Mouse (Mus musculus): ENCODE measurements around the gene Kank3. TPM values are rescaled to one million over a fixed set of nuclear protein-coding genes. Genes with fewer than 3 reads are reported as not detected.
"Not testable (repeated sequence)": the region's sequence is repeated elsewhere in the genome, so short reads cannot be mapped to it uniquely, and the experiment has no call there.

The Kank3 gene
- polyA plus RNA-seq, 1 experiment from 2014 or later: 28.8 TPM

- 86% methylated on average over 6 of the region's 6 CpGs for WGBS
- ATAC-seq (replicated peaks; ENCODE audit: low FRiP score, low TSS enrichment, low read depth): no peak
Measured at GRCm38 (mm10) chr17:33815399-33815798, 5.1 kb downstream of the Kank3 start.

GRCm38 (mm10) chr17:33816612-33817011 is 6.3 kb downstream of the Kank3 start:
- no peak for ATAC-seq (replicated peaks; ENCODE audit: low FRiP score, low TSS enrichment, low read depth)
- H3K27ac ChIP-seq (ENCODE audit: low read depth): no peak overlapping the region
- H3K4me1 ChIP-seq (replicated peaks; ENCODE audit: control insufficient read depth, insufficient read depth, low read length): peaks cover 9% of the 10 kb centered on the region
- H3K9ac ChIP-seq (ENCODE audit: low read length): peak overlapping the region; percentile 73; the same call in 1 of the 2 replicates
- DNase-seq (ENCODE audit: low spot score): no peak
- WGBS: 62% methylated on average over 5 of the region's 5 CpGs
- H3K4me3 ChIP-seq (ENCODE audit: low read depth, low read length): peak overlapping the region; percentile 64; the same call in 1 of the 2 replicates
- peak overlapping the region; percentile 82 for H3K4me2 ChIP-seq (ENCODE audit: low read length)
- H3K9me3 ChIP-seq (ENCODE audit: control insufficient read depth, low read length): no peaks in the 10 kb centered on the region
- H3K36me3 ChIP-seq (ENCODE audit: control insufficient read depth, insufficient read depth, low read length): peaks cover 32% of the 10 kb centered on the region
- no peaks in the 10 kb centered on the region for H3K27me3 ChIP-seq (replicated peaks; ENCODE audit: control insufficient read depth, insufficient read depth, low read length)

More at GRCm38 (mm10) chr17:33815399-33815798, 5.1 kb downstream of the Kank3 start:
- H3K27ac ChIP-seq (ENCODE audit: low read depth): no peak overlapping the region
- H3K4me3 ChIP-seq (ENCODE audit: low read depth, low read length): no peak overlapping the region
- H3K9ac ChIP-seq (ENCODE audit: low read length): no peak overlapping the region
- H3K36me3 ChIP-seq (ENCODE audit: control insufficient read depth, insufficient read depth, low read length): peaks cover 20% of the 10 kb centered on the region
- no peaks in the 10 kb centered on the region for H3K27me3 ChIP-seq (replicated peaks; ENCODE audit: control insufficient read depth, insufficient read depth, low read length)
- H3K9me3 ChIP-seq (ENCODE audit: control insufficient read depth, low read length): no peaks in the 10 kb centered on the region
- H3K4me1 ChIP-seq (replicated peaks; ENCODE audit: control insufficient read depth, insufficient read depth, low read length): peaks cover 14% of the 10 kb centered on the region
- no peak overlapping the region for H3K4me2 ChIP-seq (ENCODE audit: low read length)
- no peak for DNase-seq (ENCODE audit: low spot score)

GRCm38 (mm10) chr17:33817184-33817968 is 7.1 kb downstream of the Kank3 start:
- peak overlapping the region; percentile 73 for H3K9ac ChIP-seq (ENCODE audit: low read length)
- H3K4me3 ChIP-seq (ENCODE audit: low read depth, low read length): peak overlapping the region; percentile 64
- peak overlapping the region; percentile 80 for H3K27ac ChIP-seq (ENCODE audit: low read depth)
- no peaks in the 10 kb centered on the region for H3K9me3 ChIP-seq (ENCODE audit: control insufficient read depth, low read length)
- H3K4me2 ChIP-seq (ENCODE audit: low read length): peak overlapping the region; percentile 82
- peaks cover 15% of the 10 kb centered on the region for H3K4me1 ChIP-seq (replicated peaks; ENCODE audit: control insufficient read depth, insufficient read depth, low read length)
- ATAC-seq (replicated peaks; ENCODE audit: low FRiP score, low TSS enrichment, low read depth) (peak; percentile 94), DNase-seq (ENCODE audit: low spot score) (peak; percentile 91)
- no peaks in the 10 kb centered on the region for H3K27me3 ChIP-seq (replicated peaks; ENCODE audit: control insufficient read depth, insufficient read depth, low read length)
- WGBS: under 1% methylated on average over 89 of the region's 89 CpGs
- peaks cover 40% of the 10 kb centered on the region for H3K36me3 ChIP-seq (ENCODE audit: control insufficient read depth, insufficient read depth, low read length)

GRCm38 (mm10) chr17:33817969-33818643 is 7.8 kb downstream of the Kank3 start:
- peak overlapping the region; percentile 82 for H3K4me2 ChIP-seq (ENCODE audit: low read length)
- H3K4me3 ChIP-seq (ENCODE audit: low read depth, low read length): peak overlapping the region; percentile 64
- no peaks in the 10 kb centered on the region for H3K9me3 ChIP-seq (ENCODE audit: control insufficient read depth, low read length)
- WGBS: 19% methylated on average over 33 of the region's 33 CpGs
- DNase-seq (ENCODE audit: low spot score) (no peak), ATAC-seq (replicated peaks; ENCODE audit: low FRiP score, low TSS enrichment, low read depth) (peak; percentile 41)
- peak overlapping the region; percentile 54; the same call in 1 of the 2 replicates for H3K27ac ChIP-seq (ENCODE audit: low read depth)
- no peaks in the 10 kb centered on the region for H3K27me3 ChIP-seq (replicated peaks; ENCODE audit: control insufficient read depth, insufficient read depth, low read length)
- H3K36me3 ChIP-seq (ENCODE audit: control insufficient read depth, insufficient read depth, low read length): peaks cover 47% of the 10 kb centered on the region
- peak overlapping the region; percentile 73 for H3K9ac ChIP-seq (ENCODE audit: low read length)
- peaks cover 20% of the 10 kb centered on the region for H3K4me1 ChIP-seq (replicated peaks; ENCODE audit: control insufficient read depth, insufficient read depth, low read length)

GRCm38 (mm10) chr17:33822436-33822959 is 12.2 kb downstream of the Kank3 start:
- H3K4me1 ChIP-seq (replicated peaks; ENCODE audit: control insufficient read depth, insufficient read depth, low read length): peaks cover 34% of the 10 kb centered on the region
- DNase-seq (ENCODE audit: low spot score) (no peak), ATAC-seq (replicated peaks; ENCODE audit: low FRiP score, low TSS enrichment, low read depth) (no peak)
- no peak overlapping the region for H3K9ac ChIP-seq (ENCODE audit: low read length)
- H3K9me3 ChIP-seq (ENCODE audit: control insufficient read depth, low read length): no peaks in the 10 kb centered on the region
- H3K4me2 ChIP-seq (ENCODE audit: low read length): peak overlapping the region; percentile 95; the same call in 1 of the 2 replicates
- H3K4me3 ChIP-seq (ENCODE audit: low read depth, low read length): 0 out of 2 replicates have a peak overlapping the region, but pooled peaks have one; percentile 99
- H3K27ac ChIP-seq (ENCODE audit: low read depth): no peak overlapping the region
- H3K36me3 ChIP-seq (ENCODE audit: control insufficient read depth, insufficient read depth, low read length): peaks cover 51% of the 10 kb centered on the region
- WGBS: 86% methylated on average over 1 of the region's 1 CpGs
- no peaks in the 10 kb centered on the region for H3K27me3 ChIP-seq (replicated peaks; ENCODE audit: control insufficient read depth, insufficient read depth, low read length)

- Histone ChIP-seq H3K4me2 (ENCODE audit: low read length) (peak overlapping the region; percentile 95), H3K4me3 (ENCODE audit: low read depth, low read length) (peak overlapping the region; percentile 99), H3K4me1 (replicated peaks; ENCODE audit: control insufficient read depth, insufficient read depth, low read length) (peaks cover 30% of the 10 kb centered on the region), H3K9ac (ENCODE audit: low read length) (peak overlapping the region; percentile 95), H3K36me3 (ENCODE audit: control insufficient read depth, insufficient read depth, low read length) (peaks cover 55% of the 10 kb centered on the region)
- H3K9me3 ChIP-seq (ENCODE audit: control insufficient read depth, low read length); DNase-seq (ENCODE audit: low spot score); H3K27me3 ChIP-seq (replicated peaks; ENCODE audit: control insufficient read depth, insufficient read depth, low read length); H3K27ac ChIP-seq (ENCODE audit: low read depth); ATAC-seq (replicated peaks; ENCODE audit: low FRiP score, low TSS enrichment, low read depth): not testable (repeated sequence)
- 79% methylated on average over 8 of the region's 8 CpGs for WGBS
Measured at GRCm38 (mm10) chr17:33823171-33823570, 12.9 kb downstream of the Kank3 start.

GRCm38 (mm10) chr17:33824084-33824996 is 14.0 kb downstream of the Kank3 start, which contains the start of the genes Rps28 and Ndufa7:
Gene Rps28, minus strand, starts transcription at chr17:33824562.
Gene Ndufa7, plus strand, starts transcription at chr17:33824572.
- peaks cover 53% of the 10 kb centered on the region for H3K36me3 ChIP-seq (ENCODE audit: control insufficient read depth, insufficient read depth, low read length)
- peak within 1 kb of the TSS; percentile 99 for H3K4me3 ChIP-seq (ENCODE audit: low read depth, low read length)
- no peaks in the 10 kb centered on the region for H3K9me3 ChIP-seq (ENCODE audit: control insufficient read depth, low read length)
- H3K4me1 ChIP-seq (replicated peaks; ENCODE audit: control insufficient read depth, insufficient read depth, low read length): peaks cover 26% of the 10 kb centered on the region
- H3K9ac ChIP-seq (ENCODE audit: low read length): peak within 1 kb of the TSS; percentile 95
- peak; percentile 100 for DNase-seq (ENCODE audit: low spot score)
- H3K27me3 ChIP-seq (replicated peaks; ENCODE audit: control insufficient read depth, insufficient read depth, low read length): no peaks in the 10 kb centered on the region
- peak within 1 kb of the TSS; percentile 95 for H3K4me2 ChIP-seq (ENCODE audit: low read length)
- under 1% methylated on average over 51 of the region's 51 CpGs for WGBS
- H3K27ac ChIP-seq (ENCODE audit: low read depth): peak within 1 kb of the TSS; percentile 86
- ATAC-seq (replicated peaks; ENCODE audit: low FRiP score, low TSS enrichment, low read depth): peak; percentile 90

- Histone ChIP-seq H3K4me1 (replicated peaks; ENCODE audit: control insufficient read depth, insufficient read depth, low read length) (peaks cover 26% of the 10 kb centered on the region), H3K36me3 (ENCODE audit: control insufficient read depth, insufficient read depth, low read length) (peaks cover 53% of the 10 kb centered on the region), H3K4me2 (ENCODE audit: low read length) (peak overlapping the region; percentile 61), H3K27ac (ENCODE audit: low read depth) (peak overlapping the region; percentile 86), H3K9ac (ENCODE audit: low read length) (peak overlapping the region; percentile 95), H3K4me3 (ENCODE audit: low read depth, low read length) (peak overlapping the region; percentile 99)
- whole genome bisulfite sequencing: 6% methylated on average over 6 of the region's 6 CpGs
- not testable (repeated sequence) for H3K9me3 ChIP-seq (ENCODE audit: control insufficient read depth, low read length); ATAC-seq (replicated peaks; ENCODE audit: low FRiP score, low TSS enrichment, low read depth); DNase-seq (ENCODE audit: low spot score); H3K27me3 ChIP-seq (replicated peaks; ENCODE audit: control insufficient read depth, insufficient read depth, low read length)
Measured at GRCm38 (mm10) chr17:33824997-33825330, 14.6 kb downstream of the Kank3 start.

Measured in intestine, embryonic 14.5 days (tissue).